Mouse (Mus musculus) right cerebral cortex, postnatal 4 days (tissue): ENCODE measurements at regions not wholly inside any gene's neighbourhood (a gene's known extent, or its start where the extent isn't known, plus 50 kb on each side); places are given as distances from the start of the nearest gene placed in this dataset.
A peak's percentile ranks its signal among the peaks of the same experiment; 100 is the strongest.

Source experiments
- DNase-seq: peaks from one replicate; pipeline ENCODE4 v3.0.0-alpha.2; 2022

DNA sequence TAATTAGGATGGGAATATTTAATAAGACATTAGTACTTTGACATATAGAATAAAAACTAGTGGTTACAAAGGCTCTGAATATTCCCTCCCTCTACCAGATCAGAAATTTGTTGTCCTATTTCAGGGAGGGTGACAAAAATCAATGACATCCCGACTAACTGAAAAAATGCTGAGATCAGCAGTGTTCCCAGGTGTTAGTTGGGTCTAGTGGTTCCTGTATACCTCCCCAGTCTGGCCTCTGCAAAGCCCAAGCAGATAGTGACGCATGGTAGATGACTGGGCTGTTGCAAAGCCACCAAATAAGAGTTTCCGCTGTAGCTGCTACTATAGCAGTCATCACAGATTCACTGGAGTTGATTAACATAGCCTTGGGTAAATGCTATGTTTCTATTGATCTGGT, 59.9 kb upstream of the Gm4791 start:
- DNase-seq = no peak

DNA sequence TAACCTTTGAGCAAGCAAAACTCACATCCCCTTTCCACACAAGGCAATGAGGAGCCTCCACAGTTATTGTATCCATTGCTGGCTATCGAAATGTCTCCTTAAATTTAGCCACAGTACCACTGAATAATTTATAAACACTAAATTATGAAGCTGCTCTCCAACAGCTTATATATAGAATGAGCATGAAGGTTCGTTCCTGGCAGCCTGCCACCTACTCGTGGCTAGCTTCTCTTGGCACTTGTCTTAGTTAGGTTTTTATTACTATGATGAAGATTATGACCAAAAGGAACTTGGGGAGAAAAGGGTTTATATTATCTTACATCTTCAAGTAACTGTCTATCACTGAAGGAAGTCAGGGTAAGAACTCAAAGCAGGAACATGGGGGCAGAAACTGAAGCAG, 72.9 kb upstream of the Gm4791 start:
- peak; percentile 35 for DNase-seq

DNA sequence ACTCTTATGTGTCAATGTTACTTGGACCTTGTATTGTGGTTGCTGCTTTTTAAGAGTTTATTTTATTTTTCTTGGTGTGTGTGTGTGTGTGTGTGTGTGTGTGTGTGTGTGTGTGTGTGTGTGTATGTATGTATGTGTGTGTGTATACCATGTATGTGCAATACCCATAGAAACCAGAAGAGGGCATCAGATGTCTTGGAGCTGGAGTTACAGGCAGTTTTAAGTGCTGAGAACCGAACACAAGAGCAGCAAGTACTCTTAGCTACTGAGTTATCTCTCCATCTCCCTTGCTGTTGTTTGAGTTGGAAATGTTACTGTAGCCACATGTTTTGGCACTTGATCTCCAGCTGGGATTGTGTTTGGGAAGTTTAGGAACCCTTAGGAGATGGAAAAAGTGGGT, 78.5 kb upstream of the Gm4791 start:
- no peak for DNase-seq

DNA sequence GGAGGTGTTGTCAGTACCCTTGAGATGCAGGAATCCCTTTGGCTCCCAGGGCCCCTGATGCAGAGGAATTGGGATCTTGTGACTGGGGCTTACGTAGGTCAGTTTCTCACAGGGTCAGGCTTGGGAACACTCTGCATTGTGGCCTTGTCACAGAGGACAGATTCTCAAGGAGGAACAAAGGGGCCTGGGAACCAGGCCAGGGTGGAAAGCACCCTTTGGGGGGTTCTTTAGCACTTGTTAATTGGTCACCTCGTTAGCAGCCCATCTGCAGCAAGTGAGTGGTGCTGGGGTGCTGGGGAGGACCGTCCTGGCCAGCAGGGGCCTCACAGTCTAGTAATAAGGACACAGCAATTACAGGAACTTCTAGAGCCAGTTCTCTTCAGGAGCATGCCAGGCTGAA, 85.3 kb upstream of the Gm4791 start:
- DNase-seq = peak; percentile 27

DNA sequence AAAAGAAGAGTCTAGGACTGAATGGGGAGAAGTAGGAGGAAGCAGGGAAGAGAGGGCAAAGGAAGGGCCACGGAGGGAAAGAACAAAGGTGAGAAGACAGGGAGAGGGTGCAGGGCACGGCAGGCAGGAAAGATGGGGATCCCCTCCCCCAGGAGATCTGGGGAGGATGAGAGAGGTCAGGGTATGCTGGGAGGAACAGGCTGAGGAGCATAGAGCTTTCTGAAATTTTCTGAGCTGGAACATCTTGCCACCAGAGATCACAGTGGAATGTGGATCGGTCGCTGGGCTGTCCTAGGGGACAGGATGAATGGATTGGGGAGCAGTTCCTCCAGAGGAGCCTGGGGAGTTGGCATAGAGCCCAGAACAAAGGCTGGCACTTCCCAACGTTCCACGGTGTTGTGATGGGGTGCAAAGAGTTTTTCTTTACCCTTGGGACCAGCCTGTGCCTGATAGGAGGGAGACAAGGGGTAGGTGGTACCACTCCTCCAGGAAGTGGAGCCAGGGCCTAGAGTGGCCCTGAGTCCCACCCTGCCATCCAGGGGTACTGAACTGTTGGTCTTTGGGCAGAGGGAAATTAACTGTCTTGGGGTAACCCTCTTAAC, 89.0 kb upstream of the Gm4791 start:
- peak; percentile 22 for DNase-seq

DNA sequence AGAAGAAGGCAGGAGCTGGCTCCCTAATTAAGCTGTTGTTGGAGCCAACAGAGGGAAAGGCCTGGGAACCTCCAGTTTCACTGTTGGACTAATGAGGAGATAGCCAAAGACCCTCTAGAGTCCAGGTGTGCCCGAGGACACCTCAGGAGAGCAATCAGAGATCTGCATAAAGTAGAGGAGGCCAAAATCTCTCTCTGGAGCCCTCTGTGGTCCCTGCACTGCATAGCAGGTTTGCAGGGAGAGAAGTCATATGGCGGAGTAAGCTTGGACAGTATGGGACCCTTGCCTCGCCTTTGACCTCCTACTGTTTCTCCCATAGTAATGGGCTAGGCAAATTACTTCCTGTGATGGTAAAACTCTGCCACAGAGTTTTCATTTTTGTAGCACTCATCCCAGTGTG, 93.5 kb upstream of the Gm4791 start:
- DNase-seq = no peak

DNA sequence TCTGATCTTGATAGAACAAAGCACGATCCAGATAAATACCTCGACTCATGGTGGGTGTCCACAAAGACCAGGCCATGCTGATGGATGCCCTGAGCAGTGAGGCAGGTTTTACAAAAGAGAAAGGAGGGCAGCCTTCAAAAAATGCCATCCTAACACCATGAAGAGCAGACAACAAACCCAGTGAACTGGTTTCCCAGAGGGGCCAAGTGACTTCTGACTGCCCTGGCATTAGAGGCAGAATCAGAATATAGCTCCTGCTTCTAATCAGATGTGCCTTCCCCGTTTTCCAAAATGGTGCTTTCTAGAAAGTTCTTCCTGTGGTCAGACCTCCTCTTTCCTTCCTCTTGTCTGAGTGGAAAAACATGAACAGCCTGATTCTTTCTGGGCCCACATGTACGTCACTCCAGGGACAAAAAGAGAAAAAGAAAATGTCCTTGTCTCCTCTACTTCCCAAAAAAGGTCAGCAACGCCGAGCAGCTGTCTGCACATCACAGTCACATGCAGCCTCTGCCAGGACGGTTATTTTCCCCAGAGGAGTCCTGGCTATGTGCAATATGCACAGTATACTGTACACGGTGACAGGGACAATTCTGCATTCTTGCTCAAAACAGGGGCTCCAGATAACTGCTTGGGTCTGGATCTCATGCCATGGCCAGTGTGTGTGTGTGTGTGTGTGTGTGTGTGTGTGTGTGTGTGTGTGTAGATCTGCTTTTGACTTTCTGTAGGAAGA, 94.9 kb upstream of the Gm4791 start:
- no peak for DNase-seq

DNA sequence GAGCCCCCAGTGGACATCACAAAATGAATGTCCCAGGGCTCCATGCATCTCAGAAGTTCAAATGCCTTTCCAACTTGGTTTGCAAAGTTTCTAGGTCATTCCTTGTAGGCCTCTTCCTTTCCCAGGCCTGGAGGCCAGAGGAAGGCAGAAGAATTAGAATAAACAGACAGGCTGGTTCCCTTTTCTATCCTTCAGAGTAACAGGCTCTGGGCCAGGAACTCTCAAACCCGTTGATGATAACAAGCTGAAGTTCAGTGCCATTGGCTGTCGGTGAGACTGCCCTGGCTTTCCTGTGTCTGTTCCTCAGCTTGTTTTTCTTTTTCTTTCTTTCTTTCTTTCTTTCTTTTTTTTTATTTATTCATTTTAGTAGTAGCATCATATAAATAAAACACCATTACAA, 99.3 kb upstream of the Gm4791 start:
- DNase-seq = no peak

DNA sequence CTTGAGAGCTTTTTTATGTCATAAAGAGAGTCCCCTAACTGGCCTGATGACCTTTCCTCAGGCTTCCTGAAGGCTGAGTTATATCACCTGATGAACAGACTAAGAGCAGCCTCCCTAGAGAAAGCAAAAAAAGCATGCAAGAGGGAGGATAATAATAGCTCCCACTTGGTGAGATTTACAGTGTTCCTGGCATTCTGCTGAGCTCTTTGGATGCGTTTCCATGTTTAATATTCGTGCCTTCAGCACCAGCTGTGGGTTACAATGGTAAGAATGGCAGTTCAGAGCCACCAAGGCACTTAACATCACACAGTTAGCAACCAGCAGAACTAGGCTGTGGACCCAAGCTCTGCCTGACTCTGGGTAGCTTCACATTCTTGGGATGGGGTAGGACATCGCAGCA, 100.4 kb upstream of the Gm4791 start:
- DNase-seq = no peak

DNA sequence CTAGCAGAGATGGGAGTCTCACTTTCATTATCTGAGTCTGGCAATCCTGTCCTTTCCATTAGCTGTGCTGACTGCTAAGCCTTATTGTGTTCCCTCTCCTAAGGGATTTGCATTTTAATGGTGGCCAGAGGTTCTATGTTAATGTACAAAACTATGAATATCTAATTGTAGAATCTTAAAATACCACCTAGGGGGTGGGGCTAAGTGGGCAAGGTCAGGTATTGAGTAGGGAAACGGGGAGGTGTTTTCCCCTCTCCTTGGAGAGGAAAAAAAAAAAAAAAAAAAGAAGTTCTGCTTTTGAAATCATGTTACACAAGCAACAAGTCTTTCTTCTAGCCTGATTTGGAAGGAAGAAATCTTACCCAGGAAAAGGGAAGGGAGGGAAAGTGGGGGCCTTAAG, 106.7 kb upstream of the Gm4791 start:
- no peak for DNase-seq

DNA sequence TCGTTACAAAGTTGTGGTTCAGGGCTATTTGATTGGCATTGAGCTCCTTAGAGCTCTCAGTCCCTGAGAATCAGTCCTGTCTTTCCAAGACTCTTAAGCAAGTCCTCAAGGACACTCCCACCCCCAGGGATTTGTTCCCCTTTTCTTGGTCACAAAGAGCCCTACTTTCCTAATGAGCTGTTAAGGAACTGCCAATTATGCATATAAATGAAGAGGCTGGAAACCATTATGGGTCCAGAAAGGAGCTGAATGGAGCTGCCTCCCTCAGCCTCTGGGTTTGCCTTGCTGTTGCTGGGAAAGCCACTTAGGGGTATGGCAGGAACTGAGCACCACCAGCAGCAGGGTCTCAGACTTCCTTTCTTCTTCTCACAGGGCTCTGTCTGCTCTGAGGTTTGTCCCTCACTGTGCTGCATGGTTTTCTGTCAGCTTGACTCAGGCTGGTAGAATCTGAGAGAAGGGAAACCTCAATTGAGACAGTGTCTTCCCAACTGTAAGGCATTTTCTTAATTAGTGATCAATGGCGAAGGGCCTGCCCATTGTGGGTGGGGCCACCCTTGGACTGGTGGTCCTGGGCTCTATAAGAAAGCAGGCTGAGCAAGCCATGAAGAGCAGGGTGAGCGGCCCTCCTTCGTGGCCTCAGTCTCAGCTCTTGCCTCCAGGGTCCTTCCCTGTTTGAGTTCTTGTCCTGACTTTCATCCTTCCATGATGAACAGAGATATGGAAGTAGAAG, 108.4 kb upstream of the Gm4791 start:
- DNase-seq = no peak

DNA sequence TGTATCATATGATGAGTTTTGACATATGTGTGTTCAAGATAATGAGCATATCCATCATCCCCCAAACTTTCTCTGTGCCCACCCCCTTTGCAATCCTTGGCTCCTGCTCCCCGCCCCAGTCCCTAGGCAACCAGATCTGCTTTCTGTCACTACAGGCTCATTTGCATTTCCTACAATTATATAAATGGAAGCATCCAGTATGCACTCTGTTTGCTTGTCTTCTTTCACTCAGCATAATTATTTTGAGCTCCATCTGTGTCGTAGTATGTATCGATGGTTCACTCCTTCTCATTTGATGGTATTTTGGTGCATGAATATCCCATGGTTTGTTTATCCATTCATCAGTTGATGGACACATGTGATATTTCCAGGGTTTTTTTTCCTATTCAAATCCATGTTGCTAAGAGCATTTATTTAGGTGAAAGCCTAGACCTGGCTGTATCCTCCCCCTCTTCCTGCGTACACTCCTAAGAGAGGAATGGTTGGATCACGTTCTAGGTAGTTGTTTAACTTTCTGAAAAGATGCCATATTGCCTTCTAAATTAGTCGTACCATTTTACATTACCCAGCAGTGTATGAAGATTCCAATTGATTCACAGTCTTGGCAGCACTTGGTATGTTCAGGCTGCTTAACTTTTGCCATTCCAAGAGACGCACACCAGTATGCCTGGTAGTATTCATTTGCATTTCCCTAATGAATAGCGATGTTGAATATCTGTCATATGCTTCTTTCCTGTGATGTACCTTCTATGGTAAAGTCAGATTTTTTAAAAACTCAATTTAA, 127.1 kb upstream of the Gm4791 start:
- DNase-seq = peak; percentile 32

DNA sequence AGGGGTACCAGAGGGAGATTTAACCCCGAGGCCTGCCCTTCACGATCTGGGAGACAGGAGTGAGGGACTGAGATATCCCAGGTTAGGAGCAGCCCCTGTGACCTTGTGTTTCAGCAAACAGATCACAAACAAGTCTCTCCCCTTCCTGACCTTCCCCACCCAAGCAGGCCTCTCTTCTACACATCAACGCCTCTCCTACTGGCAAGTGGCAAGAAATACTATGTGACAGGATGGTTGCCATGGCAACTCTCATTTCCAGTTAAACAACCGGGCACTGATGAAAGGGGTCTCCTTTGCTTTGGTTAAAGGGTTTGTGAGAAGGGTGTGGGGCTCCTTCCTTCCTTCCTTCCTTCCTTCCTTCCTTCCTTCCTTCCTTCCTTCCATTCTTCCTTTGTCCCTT, 134.6 kb upstream of the Gm4791 start:
- DNase-seq = no peak

DNA sequence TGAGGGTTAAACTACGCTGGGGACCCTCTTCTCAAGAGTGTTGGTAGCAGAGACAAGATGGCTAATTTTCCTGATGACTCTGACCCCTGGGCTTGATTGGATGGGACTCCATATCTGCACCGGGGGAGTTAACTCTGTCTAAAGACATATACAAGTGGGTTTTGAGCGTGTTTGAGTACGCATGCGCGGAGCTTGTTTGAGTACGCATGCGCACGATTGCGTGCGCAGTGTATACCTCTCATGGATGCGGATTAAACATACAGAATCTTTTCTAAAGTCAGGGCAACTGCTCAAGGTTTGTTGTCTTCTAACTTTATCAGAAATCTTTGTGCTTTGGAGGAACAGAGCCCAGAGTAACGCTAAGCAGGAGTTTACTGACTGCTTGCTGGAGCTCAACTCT, 146.8 kb upstream of the Gm4791 start:
- no peak for DNase-seq

DNA sequence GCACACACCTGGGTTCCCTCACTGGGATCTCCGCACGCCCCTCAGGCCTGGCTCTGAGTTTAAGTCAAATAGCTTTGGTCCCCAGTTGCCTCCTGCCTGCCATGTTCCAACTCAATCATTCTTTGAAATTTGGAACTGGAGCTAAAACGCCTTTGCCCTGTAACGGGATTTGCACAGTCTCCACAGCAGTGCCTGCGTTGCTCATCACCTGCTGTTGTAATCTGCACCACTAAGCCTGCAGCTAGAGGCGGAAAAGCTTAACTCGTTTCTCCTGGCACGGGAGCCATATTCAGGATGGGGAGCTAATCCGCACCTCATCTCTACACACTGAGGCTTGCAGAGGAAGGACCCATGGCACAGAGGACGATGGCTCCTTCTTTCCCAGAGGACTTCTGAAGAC, 147.2 kb upstream of the Gm4791 start:
- DNase-seq = no peak

DNA sequence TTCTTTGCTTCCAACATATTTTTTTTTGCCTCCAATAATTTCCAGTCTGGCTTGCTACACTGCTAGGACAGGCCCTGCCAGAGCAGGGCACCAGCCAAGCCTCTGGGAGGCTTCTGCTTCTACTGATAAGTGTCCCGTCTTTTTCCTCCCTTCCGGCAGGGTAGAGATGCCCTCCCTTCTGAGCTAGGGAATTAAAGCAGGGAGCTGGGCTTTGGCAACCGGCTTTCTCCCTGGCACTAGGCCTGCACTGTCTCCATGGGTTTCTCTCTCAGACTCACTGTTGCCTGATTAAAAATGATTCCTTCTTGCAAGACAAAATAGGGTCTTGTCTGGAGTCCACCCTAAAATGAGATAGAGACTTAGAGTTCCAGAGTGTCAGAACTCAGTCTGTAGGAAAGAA, 153.3 kb upstream of the Gm4791 start:
- DNase-seq = peak; percentile 69

DNA sequence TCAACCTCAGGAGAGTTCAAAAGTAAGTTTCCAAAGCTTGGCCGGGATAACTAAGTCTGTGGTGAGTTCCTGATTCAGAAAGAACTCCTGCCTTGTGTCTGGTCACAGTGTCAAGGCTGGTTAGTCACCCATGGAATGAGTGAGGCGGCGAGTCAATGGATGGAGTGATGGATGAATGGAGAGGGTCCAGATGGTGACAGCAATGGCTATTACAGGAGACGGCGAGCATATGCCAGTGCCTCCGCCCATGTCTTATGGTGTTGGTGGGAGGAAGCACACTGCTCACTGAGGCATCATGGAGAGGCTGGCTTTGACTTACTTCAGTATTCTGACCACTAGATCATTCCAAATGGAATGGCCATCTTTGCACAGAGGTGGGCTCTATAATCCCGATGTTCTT, 154.8 kb upstream of the Gm4791 start:
- no peak for DNase-seq

DNA sequence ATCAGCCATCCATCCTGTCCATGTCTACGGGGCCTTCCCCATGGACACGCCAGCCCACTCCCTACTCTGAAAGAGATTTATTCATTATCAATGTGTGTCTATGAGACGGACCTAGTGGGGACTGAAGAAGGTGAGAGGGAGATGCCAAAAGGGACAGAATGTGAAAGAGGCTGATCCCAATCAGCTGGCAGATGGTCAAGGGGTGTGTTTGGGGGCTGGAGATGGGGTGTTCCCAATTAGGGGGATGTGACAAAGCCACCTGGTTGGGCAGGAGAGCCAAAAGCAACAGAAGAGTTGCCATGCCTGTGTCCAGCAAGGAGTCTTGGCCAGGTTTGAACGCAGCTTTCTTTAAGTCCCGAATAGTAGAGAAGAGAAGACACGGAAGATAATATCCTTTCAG, 157.0 kb upstream of the Gm4791 start:
- DNase-seq = no peak

DNA sequence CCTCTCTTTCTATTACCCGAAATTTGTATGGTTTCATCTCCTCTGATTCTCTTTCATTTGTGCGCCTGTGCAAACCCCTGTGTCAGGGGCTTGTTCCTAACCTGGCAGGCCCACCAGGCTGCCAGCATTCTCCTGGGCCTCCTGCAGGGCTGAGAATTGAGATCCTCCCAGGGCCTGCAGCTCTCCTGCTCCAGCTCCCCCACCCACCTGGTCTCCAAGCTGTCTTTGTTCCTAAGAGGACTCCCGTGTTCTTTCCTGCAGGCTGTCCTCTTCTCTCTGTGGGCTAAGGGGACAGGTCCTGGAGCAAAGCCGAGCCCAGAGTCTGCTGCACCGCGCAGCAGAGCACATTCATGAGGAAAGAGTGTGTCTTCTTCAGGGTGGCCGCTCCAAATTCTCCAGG, 163.3 kb upstream of the Gm4791 start:
- DNase-seq = no peak

DNA sequence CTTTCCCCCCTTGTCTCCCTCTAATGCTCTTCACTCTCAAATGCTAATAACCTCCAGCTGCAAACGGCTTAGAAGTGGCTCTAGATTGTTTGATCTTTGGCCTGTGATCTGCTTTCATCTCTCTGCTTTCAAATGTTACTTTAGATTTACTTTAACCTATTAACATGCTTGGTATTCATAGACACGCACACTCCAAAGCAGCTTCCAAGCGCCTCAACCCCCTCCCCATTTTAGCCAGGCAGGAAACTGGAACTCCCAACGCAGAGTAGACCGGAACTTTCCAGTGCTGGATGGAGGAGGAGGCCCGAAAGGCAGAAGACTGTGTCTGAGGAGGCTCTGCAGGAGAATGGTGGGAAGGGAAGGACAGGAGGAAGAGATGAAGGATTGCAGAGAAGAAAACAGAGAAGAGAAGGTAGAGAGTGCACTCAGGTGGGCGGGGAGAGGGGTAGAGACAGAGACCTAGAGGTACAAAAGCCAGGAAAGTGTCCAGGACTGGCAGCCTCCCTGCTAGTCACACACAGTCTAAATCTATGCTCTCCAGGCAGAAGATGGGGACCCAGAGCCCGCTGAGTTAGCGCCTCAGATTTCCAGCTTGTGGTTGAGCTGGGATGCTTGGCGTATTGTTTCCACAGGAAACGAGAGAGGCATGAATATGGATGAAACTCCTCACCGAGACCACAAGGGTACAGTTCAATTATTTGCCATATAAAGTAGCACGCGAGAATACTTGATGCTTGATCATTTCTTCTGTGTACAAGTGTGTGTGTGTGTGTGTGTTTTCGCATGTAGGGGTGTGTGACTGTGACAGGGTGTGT, 167.6 kb upstream of the Gm4791 start:
- no peak for DNase-seq

DNA sequence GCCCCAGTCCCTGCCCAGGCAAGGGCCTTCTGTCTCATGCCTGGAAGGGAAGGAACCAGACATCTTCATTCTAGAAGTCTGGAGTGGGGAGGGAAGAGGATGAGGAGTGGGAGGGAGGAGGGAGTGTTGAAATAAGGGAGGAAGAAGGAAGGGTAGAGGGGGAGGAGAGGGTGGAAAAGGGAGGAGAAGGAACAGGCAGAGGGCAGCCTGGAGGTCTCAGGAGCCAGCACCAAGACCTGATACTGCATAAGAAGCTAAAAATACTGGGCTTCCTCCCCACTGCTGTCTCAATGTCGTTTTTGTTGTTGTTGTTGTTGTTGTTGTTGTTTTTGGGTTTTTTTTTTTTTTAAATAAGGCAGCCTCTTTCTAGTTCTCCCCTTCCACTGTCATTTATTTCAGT, 168.2 kb upstream of the Gm4791 start:
- no peak for DNase-seq

DNA sequence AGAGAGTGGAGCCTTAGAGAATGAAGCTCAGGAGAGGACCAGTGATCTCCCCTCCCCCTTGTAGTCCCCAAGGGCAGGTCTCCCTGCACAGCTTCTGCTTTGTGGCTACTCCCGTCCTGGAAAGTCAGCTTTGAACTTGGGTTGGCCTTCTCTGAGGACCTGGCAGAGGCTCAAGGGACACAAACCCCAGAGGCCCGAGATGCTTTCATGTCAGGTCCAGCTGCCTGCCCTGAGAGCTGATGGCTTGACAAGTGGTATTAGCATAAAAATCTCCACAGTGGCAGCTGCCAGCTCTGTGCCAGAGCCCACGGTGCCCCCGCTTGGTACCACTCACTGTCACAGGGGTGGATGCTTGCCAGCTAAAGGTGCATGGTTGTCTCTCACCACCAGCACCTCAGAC, 173.8 kb upstream of the Gm4791 start:
- no peak for DNase-seq

DNA sequence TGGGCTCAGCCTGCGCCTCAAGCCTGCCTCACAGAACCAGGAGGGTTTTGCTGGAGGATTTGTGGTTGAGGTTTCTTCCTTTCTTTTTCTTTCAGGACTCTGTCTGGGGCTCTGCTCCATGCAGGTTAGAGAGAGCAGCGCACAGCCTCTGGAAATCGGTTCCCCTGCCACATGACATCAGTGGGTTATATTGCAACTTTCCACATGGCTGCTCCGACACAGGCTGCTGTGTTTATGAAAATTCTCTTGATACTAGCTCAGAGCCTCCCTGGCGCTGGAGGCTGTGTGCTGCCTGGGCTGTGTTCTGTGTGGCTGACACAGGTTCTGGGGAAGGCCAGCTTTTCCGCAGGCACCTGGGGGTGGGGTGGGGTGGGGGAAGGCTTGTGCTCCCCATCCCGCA, 178.7 kb upstream of the Gm4791 start:
- no peak for DNase-seq
